Comparison of ENCODE assay signal across 9 mouse cellular contexts in genomic region chr4:105474765-105475560, GRCm38 (mm10).
DNase-seq lines count a peak whose midpoint lies in the region; ATAC-seq lines count a peak whose summit lies in the region.
"Had no signal": no experiment of that assay in that cellular context is flagged by ENCODE, and none has a peak within 500 bp of the region (broad histone marks: within the 10 kb centered on the region; RNA-seq: fewer than 3 reads in every experiment).

No protein-coding gene starts in this region.

- H3K27ac ChIP-seq in lung, embryonic 16.5 days (ENCODE audit: low read length) = no peak overlapping the region
- no peak overlapping the region for H3K27ac ChIP-seq in hindbrain, embryonic 14.5 days

- intact Hi-C loops in left cerebral cortex, postnatal 10 days (cut with DNase I) = no loop called here

- no peaks in the 10 kb centered on the region for H3K9me3 ChIP-seq in lung, embryonic 16.5 days (ENCODE audit: control insufficient read depth, low read length)
- H3K9me3 ChIP-seq in hindbrain, embryonic 14.5 days (ENCODE audit: control insufficient read depth, low read length) = no peaks in the 10 kb centered on the region

- no peaks in the 10 kb centered on the region for H3K36me3 ChIP-seq in lung, embryonic 16.5 days (ENCODE audit: control insufficient read depth, insufficient read depth, low read length)
- no peaks in the 10 kb centered on the region for H3K36me3 ChIP-seq in hindbrain, embryonic 14.5 days (replicated peaks; ENCODE audit: control insufficient read depth, insufficient read depth)

- DNase-seq in lung, postnatal 4 days = no peak
- peak; percentile 79 for DNase-seq in hindbrain, embryonic 14.5 days (ENCODE audit: low spot score)
- peak; percentile 35 to 73 for DNase-seq in left cerebral cortex, postnatal 10 days (ENCODE audit: extremely low spot score in 1 of 2, low spot score in 2 of 2)
- DNase-seq in retina, postnatal 1 day = peak; percentile 99
- DNase-seq in thymus, postnatal 4 days = no peak
- no peak for DNase-seq in heart, postnatal 4 days

- 43% methylated on average over 11 of the region's 11 CpGs for WGBS in lung, embryonic 16.5 days
- 13% methylated on average over 11 of the region's 11 CpGs for WGBS in hindbrain, embryonic 14.5 days

- ATAC-seq in lung, embryonic 16.5 days (ENCODE audit: low read depth) = peak; percentile 20; the same call in 1 of the 2 replicates
- peak; percentile 89 for ATAC-seq in hindbrain, embryonic 14.5 days (ENCODE audit: low FRiP score)
- ATAC-seq in CD4-positive, CD25-positive, alpha-beta regulatory T cell, adult 4 months = no peak

- no peak overlapping the region for H3K9ac ChIP-seq in lung, embryonic 16.5 days (ENCODE audit: low read length)
- no peak overlapping the region for H3K9ac ChIP-seq in hindbrain, embryonic 14.5 days

- no peaks in the 10 kb centered on the region for H3K27me3 ChIP-seq in lung, embryonic 16.5 days (ENCODE audit: control insufficient read depth, insufficient read depth, low read depth, low read length)
- no peaks in the 10 kb centered on the region for H3K27me3 ChIP-seq in hindbrain, embryonic 14.5 days (ENCODE audit: control insufficient read depth, insufficient read depth, low read length)

- H3K4me1 ChIP-seq in lung, embryonic 16.5 days (replicated peaks; ENCODE audit: control insufficient read depth, insufficient read depth, low read length) = no peaks in the 10 kb centered on the region; the same call in 1 of the 2 replicates
- H3K4me1 ChIP-seq in hindbrain, embryonic 14.5 days (replicated peaks; ENCODE audit: control insufficient read depth, insufficient read depth, low read length) = peaks cover 5% of the 10 kb centered on the region; the same call in 1 of the 2 replicates

- H3K4me3 ChIP-seq in lung, embryonic 16.5 days (ENCODE audit: low read length) = no peak overlapping the region
- H3K4me3 ChIP-seq in hindbrain, embryonic 14.5 days (replicated peaks; ENCODE audit: low read length) = no peak overlapping the region
- H3K4me3 ChIP-seq: erythroblast, embryonic 14.5 days had no signal

- H3K4me2 ChIP-seq in lung, embryonic 16.5 days (ENCODE audit: low read depth, low read length) = no peak overlapping the region
- H3K4me2 ChIP-seq in hindbrain, embryonic 14.5 days (replicated peaks) = no peak overlapping the region

Comparison
In these comparisons a context has a peak if more than half of its experiments do, and no peak if none do; other contexts are left out.
1. DNase-seq: peak in hindbrain, embryonic 14.5 days (single experiment), left cerebral cortex, postnatal 10 days (2 of 2) and retina, postnatal 1 day (single experiment); none in lung, postnatal 4 days (0 of 2), thymus, postnatal 4 days (single experiment) and heart, postnatal 4 days (single experiment).